Mouse (Mus musculus) G1E (cell line): ENCODE results near the gene Ssr2.

Experiments
- CTCF ChIP-seq: IDR thresholded peaks from 2 replicates; pipeline ENCODE4 v1.5.1; 2012; ENCODE audit warnings: low read depth, low read length, inconsistent platforms, mixed read lengths
- GATA1 ChIP-seq: IDR thresholded peaks from 2 replicates; pipeline ENCODE4 v1.6.1; 2012; ENCODE audit warnings: borderline replicate concordance, low read length, inconsistent platforms, mixed read lengths
- TAL1 ChIP-seq: conservative IDR thresholded peaks from 2 replicates; pipeline ENCODE4 v1.6.1; 2012; ENCODE audit warnings: low read depth, low read length, inconsistent platforms, mixed read lengths

- TF ChIP-seq CTCF (no peak), GATA1 (no peak), TAL1 (no peak)
Measured at GRCm38 (mm10) chr3:88541622-88542401, 33.9 kb upstream of the Ssr2 start.
